Comparison of ENCODE assay signal across 8 mouse cellular contexts in the genomic region with DNA sequence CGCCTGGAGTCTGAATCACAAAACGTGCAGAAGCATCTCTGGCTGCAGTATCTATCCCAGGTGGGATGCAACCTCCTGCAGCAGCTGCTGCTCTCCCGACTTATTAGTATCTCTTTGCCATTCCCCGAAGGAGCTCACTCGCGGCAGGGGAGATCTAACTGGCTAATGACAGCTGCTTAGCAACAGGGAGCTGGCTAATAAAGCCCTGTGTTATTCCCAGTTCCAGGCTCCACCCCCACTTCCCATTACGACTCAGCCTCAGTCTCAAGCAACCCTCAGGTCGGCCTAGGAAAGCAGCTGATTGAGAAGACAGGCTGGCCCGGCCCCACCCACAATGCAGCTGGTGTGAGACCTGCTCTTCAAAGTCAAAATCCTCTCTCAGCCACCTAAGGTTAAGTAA. TPM values are rescaled to one million over a fixed set of nuclear protein-coding genes. Genes with fewer than 3 reads are reported as not detected.
DNase-seq lines count a peak whose midpoint lies in the region; ATAC-seq lines count a peak whose summit lies in the region.

No protein-coding gene starts in this region.

- DNase-seq in liver, embryonic 11.5 days (ENCODE audit: low spot score) = peak; percentile 40
- DNase-seq in liver = no peak
- peak; percentile 79 for DNase-seq in embryo, embryonic 11 days
- DNase-seq in gastrocnemius, postnatal 25 days = peak; percentile 60
- peak; percentile 65 for DNase-seq in intestine, embryonic 14.5 days (ENCODE audit: low spot score)
- peak; percentile 71 to 72 for DNase-seq in left cerebral cortex, adult 9 months (ENCODE audit: low spot score in 2 of 2)
- DNase-seq in midbrain, embryonic 14.5 days = peak; percentile 86
- peak; percentile 66 for DNase-seq in testis, postnatal 14 days (ENCODE audit: low spot score)

- H3K27me3 ChIP-seq in liver, embryonic 11.5 days (replicated peaks; ENCODE audit: control insufficient read depth, insufficient read depth, low read length) = no peaks in the 10 kb centered on the region
- no peaks in the 10 kb centered on the region for H3K27me3 ChIP-seq in intestine, embryonic 14.5 days (replicated peaks; ENCODE audit: control insufficient read depth, insufficient read depth, low read length)
- H3K27me3 ChIP-seq in midbrain, embryonic 14.5 days (ENCODE audit: control insufficient read depth, insufficient read depth, low read length) = no peaks in the 10 kb centered on the region

- H3K4me1 ChIP-seq in liver, embryonic 11.5 days (replicated peaks; ENCODE audit: control insufficient read depth, insufficient read depth, low read length) = no peaks in the 10 kb centered on the region; the same call in 1 of the 2 replicates
- H3K4me1 ChIP-seq in intestine, embryonic 14.5 days (replicated peaks; ENCODE audit: control insufficient read depth, insufficient read depth, low read length) = peaks cover 12% of the 10 kb centered on the region; the same call in 1 of the 2 replicates
- H3K4me1 ChIP-seq in midbrain, embryonic 14.5 days (ENCODE audit: control insufficient read depth, insufficient read depth, low read length) = peaks cover 31% of the 10 kb centered on the region

- H3K27ac ChIP-seq in liver, embryonic 11.5 days (ENCODE audit: low read depth, low read length) = no peak overlapping the region
- H3K27ac ChIP-seq in intestine, embryonic 14.5 days (ENCODE audit: low read depth) = no peak overlapping the region
- peak overlapping the region; percentile 80 for H3K27ac ChIP-seq in midbrain, embryonic 14.5 days (replicated peaks; ENCODE audit: low read depth, low read length)

- H3K9me3 ChIP-seq in liver, embryonic 11.5 days (ENCODE audit: control insufficient read depth, low read length) = no peaks in the 10 kb centered on the region
- H3K9me3 ChIP-seq in intestine, embryonic 14.5 days (ENCODE audit: control insufficient read depth, low read length) = no peaks in the 10 kb centered on the region
- H3K9me3 ChIP-seq in midbrain, embryonic 14.5 days (ENCODE audit: control insufficient read depth, low read length) = no peaks in the 10 kb centered on the region

- no peak overlapping the region for H3K4me2 ChIP-seq in liver, embryonic 11.5 days
- H3K4me2 ChIP-seq in intestine, embryonic 14.5 days (ENCODE audit: low read length) = peak overlapping the region; percentile 31
- peak overlapping the region; percentile 41 for H3K4me2 ChIP-seq in midbrain, embryonic 14.5 days (ENCODE audit: low read length)

- 0 out of 2 replicates have a peak, but pooled peaks have one; percentile 29 for ATAC-seq in liver, embryonic 11.5 days (replicated peaks; ENCODE audit: low FRiP score)
- ATAC-seq in intestine, embryonic 14.5 days (replicated peaks; ENCODE audit: low FRiP score, low TSS enrichment, low read depth) = peak; percentile 87
- ATAC-seq in midbrain, embryonic 14.5 days (ENCODE audit: low FRiP score, low TSS enrichment) = peak; percentile 88

- 16% methylated on average over 9 of the region's 9 CpGs for WGBS in liver, embryonic 11.5 days
- WGBS in intestine, embryonic 14.5 days = 2% methylated on average over 9 of the region's 9 CpGs
- WGBS in midbrain, embryonic 14.5 days = 0% methylated on average over 9 of the region's 9 CpGs

- no peak overlapping the region for H3K4me3 ChIP-seq in liver, embryonic 11.5 days (ENCODE audit: low read depth, low read length)
- no peak overlapping the region for H3K4me3 ChIP-seq in intestine, embryonic 14.5 days (ENCODE audit: low read depth, low read length)
- H3K4me3 ChIP-seq in midbrain, embryonic 14.5 days (replicated peaks; ENCODE audit: low read depth, low read length) = no peak overlapping the region

- H3K36me3 ChIP-seq in liver, embryonic 11.5 days (ENCODE audit: control insufficient read depth, insufficient read depth, low read length) = no peaks in the 10 kb centered on the region
- H3K36me3 ChIP-seq in intestine, embryonic 14.5 days (ENCODE audit: control insufficient read depth, insufficient read depth, low read length) = no peaks in the 10 kb centered on the region
- H3K36me3 ChIP-seq in midbrain, embryonic 14.5 days (ENCODE audit: control insufficient read depth, insufficient read depth, low read length) = no peaks in the 10 kb centered on the region

- no peak overlapping the region for H3K9ac ChIP-seq in liver, embryonic 11.5 days (ENCODE audit: low read depth, low read length)
- no peak overlapping the region for H3K9ac ChIP-seq in intestine, embryonic 14.5 days (ENCODE audit: low read length)
- H3K9ac ChIP-seq in midbrain, embryonic 14.5 days (replicated peaks; ENCODE audit: low read length) = no peak overlapping the region

RNA-seq across cellular contexts. Expression of a gene that starts 20.1 kb away (rescaled TPM):
- 4.2 TPM in 2 replicates for polyA plus RNA-seq in liver, embryonic 11.5 days (2014; fragmentation: Nextera tagmentation; extraction: Ambion mirVana)
- total RNA-seq in gastrocnemius, postnatal 25 days (2021) = 1 to 10 TPM; 1.4 to 2.0 TPM
- polyA plus RNA-seq in intestine, embryonic 14.5 days (2014; fragmentation: Nextera tagmentation; extraction: Ambion mirVana) = 6.2 and 6.7 TPM in 2 replicates
- polyA plus RNA-seq in midbrain, embryonic 14.5 days (2014; fragmentation: Nextera tagmentation; extraction: Ambion mirVana) = 24.3 and 25.7 TPM in 2 replicates

RNA-seq across cellular contexts. Expression of a gene that starts 21.1 kb away (rescaled TPM):
- polyA plus RNA-seq in liver, embryonic 11.5 days (2014; fragmentation: Nextera tagmentation; extraction: Ambion mirVana) = 72.4 and 81.3 TPM in 2 replicates
- total RNA-seq in gastrocnemius, postnatal 25 days (2021) = 10 to 100 TPM; 19.0 to 22.7 TPM
- polyA plus RNA-seq in intestine, embryonic 14.5 days (2014; fragmentation: Nextera tagmentation; extraction: Ambion mirVana) = 64.3 and 65.9 TPM in 2 replicates
- 25.6 and 31.0 TPM in 2 replicates for polyA plus RNA-seq in midbrain, embryonic 14.5 days (2014; fragmentation: Nextera tagmentation; extraction: Ambion mirVana)

RNA-seq across cellular contexts. Expression of a gene that starts 46.1 kb away (rescaled TPM):
- 3.5 and 3.9 TPM in 2 replicates for polyA plus RNA-seq in liver, embryonic 11.5 days (2014; fragmentation: Nextera tagmentation; extraction: Ambion mirVana)
- total RNA-seq in gastrocnemius, postnatal 25 days (2021) = 1 to 10 TPM; 5.3 to 5.6 TPM
- 4.4 and 5.5 TPM in 2 replicates for polyA plus RNA-seq in intestine, embryonic 14.5 days (2014; fragmentation: Nextera tagmentation; extraction: Ambion mirVana)
- 9.8 and 10.3 TPM in 2 replicates for polyA plus RNA-seq in midbrain, embryonic 14.5 days (2014; fragmentation: Nextera tagmentation; extraction: Ambion mirVana)

RNA-seq across cellular contexts. Expression of a gene that starts 48.8 kb away (rescaled TPM):
- polyA plus RNA-seq in liver, embryonic 11.5 days (2014; fragmentation: Nextera tagmentation; extraction: Ambion mirVana) = 10.7 and 12.4 TPM in 2 replicates
- 10 to 100 TPM in 1 of 2 experiments, 1 to 10 TPM in 1; 9.4 to 10.1 TPM for total RNA-seq in gastrocnemius, postnatal 25 days (2021)
- polyA plus RNA-seq in intestine, embryonic 14.5 days (2014; fragmentation: Nextera tagmentation; extraction: Ambion mirVana) = 15.3 and 15.7 TPM in 2 replicates
- 14.0 and 15.9 TPM in 2 replicates for polyA plus RNA-seq in midbrain, embryonic 14.5 days (2014; fragmentation: Nextera tagmentation; extraction: Ambion mirVana)

RNA-seq across cellular contexts. Expression of a gene that starts 48.9 kb away (rescaled TPM):
- polyA plus RNA-seq in liver, embryonic 11.5 days (2014; fragmentation: Nextera tagmentation; extraction: Ambion mirVana) = 10.0 and 10.1 TPM in 2 replicates
- total RNA-seq in gastrocnemius, postnatal 25 days (2021) = 10 to 100 TPM; 20.1 to 21.9 TPM
- polyA plus RNA-seq in intestine, embryonic 14.5 days (2014; fragmentation: Nextera tagmentation; extraction: Ambion mirVana) = 17.2 and 19.6 TPM in 2 replicates
- polyA plus RNA-seq in midbrain, embryonic 14.5 days (2014; fragmentation: Nextera tagmentation; extraction: Ambion mirVana) = 34.4 and 49.9 TPM in 2 replicates

Comparison
In these comparisons a context has a peak if more than half of its experiments do, and no peak if none do; other contexts are left out.
1. ATAC-seq: peak in every context shown above with its lines; median percentile 88 in midbrain, embryonic 14.5 days; 87 in intestine, embryonic 14.5 days; 29 in liver, embryonic 11.5 days.